Mouse (Mus musculus): Measurements from ENCODE around the gene Gm10160. TPM values are rescaled to one million over a fixed set of nuclear protein-coding genes. Genes with fewer than 3 reads are reported as not detected.

The Gm10160 gene
- polyA plus RNA-seq, 1 experiment, result not detected

DNA sequence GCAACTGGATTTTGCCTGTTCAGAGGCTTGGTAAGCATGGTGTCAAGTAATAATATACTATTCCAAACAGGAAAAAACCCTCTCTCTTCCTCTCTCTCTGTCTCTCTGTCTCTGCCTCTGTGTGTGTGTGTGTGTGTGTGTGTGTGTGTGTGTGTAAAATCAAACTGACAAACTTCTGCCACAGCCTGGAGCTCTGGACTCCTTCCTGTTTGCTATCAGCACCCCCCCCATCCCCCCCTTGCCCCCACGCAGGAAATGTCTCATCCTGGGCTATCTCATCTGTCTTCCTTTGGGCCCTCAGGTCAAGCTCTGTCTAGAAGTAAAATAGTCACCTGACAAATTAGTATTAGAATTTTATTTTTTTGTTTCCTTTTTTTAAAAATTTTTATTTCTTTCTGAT lies 18.2 kb upstream of the Gm10160 start:
- H3K27me3 ChIP-seq (replicated peaks), result peaks cover 3% of the 10 kb centered on the region
- peaks cover 56% of the 10 kb centered on the region for H3K36me3 ChIP-seq (replicated peaks; ENCODE audit: low read length)
- no peak for TF ChIP-seq FLI1 (IDR thresholded peaks at IDR 0.05; ENCODE audit: low read length)
- no peak for TF ChIP-seq GATA1 (IDR thresholded peaks at IDR 0.05; ENCODE audit: borderline replicate concordance, low read length)
- H3K4me3 ChIP-seq (replicated peaks), result no peak overlapping the region
- no peaks in the 10 kb centered on the region for H3K9me3 ChIP-seq
- H3K4me1 ChIP-seq, result peaks cover 33% of the 10 kb centered on the region

DNA sequence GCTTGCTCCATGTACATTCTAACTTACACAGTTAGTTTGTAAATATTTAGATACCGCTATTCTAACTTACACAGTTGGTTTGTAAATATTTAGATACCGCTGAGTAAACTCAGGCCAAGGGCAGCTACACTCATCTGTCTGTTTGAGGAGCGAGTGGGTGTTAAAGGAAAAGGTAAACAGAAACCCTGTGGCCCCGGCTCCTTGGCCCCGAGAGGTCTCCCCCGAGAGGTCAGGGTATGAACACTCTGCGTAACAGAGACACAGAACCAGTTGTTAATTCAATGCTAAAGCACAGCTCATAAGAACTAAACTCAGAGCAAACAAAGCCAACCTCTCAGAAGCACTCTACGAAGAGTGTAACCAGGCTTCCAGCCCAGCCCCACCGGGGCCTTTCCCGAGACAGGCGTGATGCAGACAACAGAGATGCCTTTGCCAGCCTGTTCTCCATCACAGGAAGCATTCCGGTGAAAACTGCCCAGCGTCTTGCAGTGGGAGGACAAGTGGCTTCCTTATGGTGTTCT lies 17.0 kb upstream of the Gm10160 start:
- no peaks in the 10 kb centered on the region for H3K27me3 ChIP-seq (replicated peaks)

DNA sequence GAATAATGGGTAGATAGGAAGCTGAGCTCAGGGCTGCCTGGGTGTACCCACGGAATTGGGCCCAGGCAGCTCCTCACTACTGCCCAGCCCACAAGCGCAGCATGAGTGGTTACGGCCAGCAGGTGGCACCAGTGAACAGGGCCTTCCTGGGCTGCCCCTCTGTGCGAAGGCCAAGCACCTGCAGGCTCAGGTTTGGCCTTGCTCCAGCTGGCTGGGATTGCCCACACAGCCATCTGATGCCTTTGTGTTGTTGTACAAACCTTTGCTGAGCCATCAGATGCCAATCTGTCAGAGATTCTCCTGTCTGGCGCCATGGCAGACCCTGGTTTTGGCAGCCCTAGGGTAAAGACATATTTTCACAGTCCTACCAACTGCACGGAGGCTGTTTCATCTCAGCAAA lies 12.6 kb upstream of the Gm10160 start:
- Histone ChIP-seq H3K9me3 (no peaks in the 10 kb centered on the region), H3K4me3 (replicated peaks) (no peak overlapping the region), H3K27me3 (replicated peaks) (no peaks in the 10 kb centered on the region), H3K36me3 (replicated peaks; ENCODE audit: low read length) (peaks cover 71% of the 10 kb centered on the region), H3K4me1 (peaks cover 50% of the 10 kb centered on the region)
- no peak for TF ChIP-seq FLI1 (IDR thresholded peaks at IDR 0.05; ENCODE audit: low read length)
- no peak for TF ChIP-seq GATA1 (IDR thresholded peaks at IDR 0.05; ENCODE audit: borderline replicate concordance, low read length)

More for the DNA sequence above, 17.0 kb upstream of the Gm10160 start:
- H3K36me3 ChIP-seq (replicated peaks; ENCODE audit: low read length), result peaks cover 56% of the 10 kb centered on the region
- H3K4me3 ChIP-seq (replicated peaks), result no peak overlapping the region
- H3K9me3 ChIP-seq, result no peaks in the 10 kb centered on the region
- no peak for TF ChIP-seq FLI1 (IDR thresholded peaks at IDR 0.05; ENCODE audit: low read length)
- TF ChIP-seq GATA1 (IDR thresholded peaks at IDR 0.05; ENCODE audit: borderline replicate concordance, low read length), result no peak
- peaks cover 41% of the 10 kb centered on the region for H3K4me1 ChIP-seq

DNA sequence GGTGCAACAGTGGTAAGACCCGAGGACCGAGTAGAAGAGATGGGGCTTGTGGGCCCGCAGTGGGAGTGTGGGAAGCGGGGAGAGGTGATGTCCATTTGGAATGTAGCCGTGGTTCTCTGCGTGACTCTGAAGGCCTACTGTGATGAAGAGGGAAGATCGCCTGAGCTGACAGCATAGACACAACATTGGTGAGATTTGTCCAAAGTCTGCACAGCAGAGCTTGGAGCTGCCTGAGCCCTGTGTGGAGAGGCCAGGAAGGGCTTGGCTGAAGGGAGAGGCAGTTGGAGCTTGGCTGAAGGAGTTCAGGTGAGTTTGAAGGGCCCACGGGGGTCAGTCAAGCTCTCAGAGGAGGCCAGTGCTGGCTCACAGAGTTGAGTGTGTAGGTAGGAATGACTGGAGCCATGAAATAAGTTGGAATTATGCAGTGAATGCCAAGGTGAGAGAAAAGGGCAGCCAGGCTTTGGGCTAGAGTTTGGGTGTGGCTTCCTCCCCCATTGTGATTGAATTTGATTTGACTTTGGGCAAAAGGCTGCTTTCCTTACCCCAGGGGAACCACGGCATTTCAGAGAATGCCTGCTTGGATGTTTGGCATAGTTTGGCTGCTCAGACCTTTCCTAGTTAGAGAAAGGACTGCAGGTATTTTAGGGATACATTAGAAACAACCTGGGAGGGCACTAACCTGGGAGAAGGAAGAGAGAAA lies 11.8 kb upstream of the Gm10160 start:
- Histone ChIP-seq H3K4me1 (peaks cover 52% of the 10 kb centered on the region), H3K36me3 (replicated peaks; ENCODE audit: low read length) (peaks cover 67% of the 10 kb centered on the region)

DNA sequence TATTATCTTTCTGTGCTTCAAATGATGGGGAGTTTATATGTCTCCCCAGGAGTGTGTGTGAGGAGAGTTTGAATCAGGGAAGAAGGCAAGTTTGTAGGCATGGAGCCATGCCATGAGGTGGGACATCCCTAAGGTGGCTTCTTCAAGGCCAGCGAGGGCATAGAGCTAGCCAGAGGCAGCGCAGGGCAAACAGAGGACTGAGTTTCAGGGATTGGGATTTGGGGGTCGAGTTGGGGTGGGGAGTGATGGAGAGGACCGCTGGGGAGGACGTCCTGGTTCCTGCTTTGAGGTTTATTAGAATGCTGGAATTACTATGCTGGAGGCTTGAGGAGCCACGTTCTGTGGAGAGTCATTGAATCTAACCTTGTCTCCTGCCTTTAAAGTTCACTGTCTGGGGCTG lies 10.3 kb upstream of the Gm10160 start:
- H3K27me3 ChIP-seq (replicated peaks), result peaks cover 6% of the 10 kb centered on the region

More for the DNA sequence above, 11.8 kb upstream of the Gm10160 start:
- Histone ChIP-seq H3K27me3 (replicated peaks) (peaks cover 2% of the 10 kb centered on the region), H3K4me3 (replicated peaks) (no peak overlapping the region), H3K9me3 (no peaks in the 10 kb centered on the region)
- TF ChIP-seq FLI1 (IDR thresholded peaks at IDR 0.05; ENCODE audit: low read length) (no peak), GATA1 (IDR thresholded peaks at IDR 0.05; ENCODE audit: borderline replicate concordance, low read length) (no peak)

DNA sequence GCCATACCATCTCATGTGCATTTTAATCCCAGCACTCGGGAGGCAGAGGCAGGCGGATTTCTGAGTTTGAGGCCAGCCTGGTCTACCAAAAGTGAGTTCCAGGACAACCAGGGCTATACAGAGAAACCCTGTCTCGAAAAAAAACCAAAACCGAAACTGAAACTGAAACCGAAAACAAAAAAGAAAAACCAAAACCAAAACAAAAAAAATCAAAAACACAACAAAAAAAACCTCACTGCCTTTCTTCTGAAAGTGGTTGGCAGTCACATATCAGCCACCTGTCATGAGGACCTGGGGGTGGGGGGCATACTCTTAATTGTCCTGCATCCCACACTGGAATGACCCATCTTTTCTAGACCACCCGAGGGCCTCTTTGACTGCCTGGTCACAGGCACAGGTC lies 9.0 kb upstream of the Gm10160 start:
- Histone ChIP-seq H3K36me3 (replicated peaks; ENCODE audit: low read length) (peaks cover 42% of the 10 kb centered on the region), H3K4me3 (replicated peaks) (no peak overlapping the region), H3K9me3 (no peaks in the 10 kb centered on the region), H3K4me1 (peaks cover 73% of the 10 kb centered on the region), H3K27me3 (replicated peaks) (peaks cover 14% of the 10 kb centered on the region)
- TF ChIP-seq FLI1 (IDR thresholded peaks at IDR 0.05; ENCODE audit: low read length) (no peak), GATA1 (IDR thresholded peaks at IDR 0.05; ENCODE audit: borderline replicate concordance, low read length) (no peak)

More for the DNA sequence above, 10.3 kb upstream of the Gm10160 start:
- Histone ChIP-seq H3K36me3 (replicated peaks; ENCODE audit: low read length) (peaks cover 52% of the 10 kb centered on the region), H3K4me1 (peaks cover 67% of the 10 kb centered on the region), H3K4me3 (replicated peaks) (no peak overlapping the region), H3K9me3 (no peaks in the 10 kb centered on the region)
- TF ChIP-seq FLI1 (IDR thresholded peaks at IDR 0.05; ENCODE audit: low read length) (no peak), GATA1 (IDR thresholded peaks at IDR 0.05; ENCODE audit: borderline replicate concordance, low read length) (no peak)

DNA sequence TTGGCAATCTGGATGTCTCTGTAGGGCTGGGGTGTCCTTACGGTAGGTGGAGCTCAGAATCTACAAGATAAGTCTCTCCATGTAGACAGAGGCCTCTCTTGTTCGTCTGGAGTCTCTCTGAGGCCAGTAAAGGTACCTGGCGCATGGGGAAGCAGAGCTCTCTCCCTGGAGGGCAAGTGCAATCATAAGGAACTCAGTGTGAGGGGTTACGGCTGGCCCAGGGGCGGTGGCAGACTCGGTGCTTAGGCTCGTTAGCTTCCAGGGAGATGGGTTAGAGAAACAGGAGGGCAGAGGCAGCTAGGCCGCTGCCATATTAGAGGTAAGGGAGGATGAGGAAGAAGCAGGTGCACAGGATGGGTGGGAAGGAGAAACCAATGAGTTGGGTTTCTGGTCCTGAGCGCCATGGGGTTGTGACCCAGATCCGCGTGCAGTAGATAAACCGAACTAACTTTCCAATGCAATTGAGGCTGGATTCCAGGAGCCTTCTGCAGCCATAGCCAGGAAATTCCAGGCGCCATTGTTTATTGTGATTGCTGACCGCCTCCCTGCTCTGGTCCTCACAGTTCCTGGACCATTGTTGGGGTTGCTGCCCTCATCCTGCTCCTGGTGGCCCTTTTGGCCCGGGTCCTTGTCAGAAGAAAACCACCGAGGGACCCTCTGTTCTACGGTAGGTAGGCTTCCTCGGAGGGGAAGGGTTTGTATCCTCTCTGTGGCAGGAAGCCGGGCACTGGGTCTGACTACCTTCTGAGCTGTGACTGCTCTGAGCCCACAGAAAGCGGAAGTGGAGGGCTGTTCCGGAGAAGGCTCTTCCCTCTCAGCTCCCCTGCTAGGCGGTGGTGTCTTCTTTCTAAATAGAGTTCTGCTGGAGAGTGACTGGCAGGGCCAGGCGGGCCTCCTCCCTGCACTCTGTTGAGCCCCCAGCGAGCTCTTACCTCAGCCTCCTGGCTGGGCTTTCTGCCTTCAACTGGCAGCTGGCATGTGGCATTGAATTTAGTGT lies 7.3 kb upstream of the Gm10160 start:
- H3K36me3 ChIP-seq (replicated peaks; ENCODE audit: low read length), result peaks cover 27% of the 10 kb centered on the region
- peaks cover 72% of the 10 kb centered on the region for H3K4me1 ChIP-seq
- H3K27me3 ChIP-seq (replicated peaks), result peaks cover 30% of the 10 kb centered on the region
- no peak for TF ChIP-seq FLI1 (IDR thresholded peaks at IDR 0.05; ENCODE audit: low read length)
- no peak for TF ChIP-seq GATA1 (IDR thresholded peaks at IDR 0.05; ENCODE audit: borderline replicate concordance, low read length)
- H3K9me3 ChIP-seq, result no peaks in the 10 kb centered on the region
- H3K4me3 ChIP-seq (replicated peaks), result peak overlapping the region; percentile 78

DNA sequence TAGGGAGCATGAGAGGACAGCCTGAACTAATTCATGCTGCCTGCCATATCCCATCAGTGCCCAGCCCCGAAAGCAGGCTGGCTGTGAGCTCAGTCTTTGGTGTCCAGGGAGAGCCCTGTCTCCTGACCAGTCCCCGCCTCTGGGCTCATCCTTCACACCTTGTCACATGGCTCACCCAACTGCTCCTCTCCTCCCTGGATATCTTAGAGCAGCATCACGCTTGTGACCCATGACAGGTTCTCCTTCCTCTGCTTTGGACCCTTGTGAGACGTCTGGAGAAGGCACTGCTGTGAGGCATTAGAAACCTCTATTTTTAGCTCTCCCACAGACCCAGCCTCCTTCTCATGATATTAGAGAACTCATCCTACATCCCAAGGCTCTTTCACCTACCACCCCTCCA lies 6.3 kb upstream of the Gm10160 start:
- H3K9me3 ChIP-seq, result no peaks in the 10 kb centered on the region
- peaks cover 68% of the 10 kb centered on the region for H3K4me1 ChIP-seq
- peak overlapping the region; percentile 30 for H3K4me3 ChIP-seq (replicated peaks)
- H3K27me3 ChIP-seq (replicated peaks), result peaks cover 40% of the 10 kb centered on the region
- peaks cover 20% of the 10 kb centered on the region for H3K36me3 ChIP-seq (replicated peaks; ENCODE audit: low read length)
- no peak for TF ChIP-seq FLI1 (IDR thresholded peaks at IDR 0.05; ENCODE audit: low read length)
- TF ChIP-seq GATA1 (IDR thresholded peaks at IDR 0.05; ENCODE audit: borderline replicate concordance, low read length), result no peak

DNA sequence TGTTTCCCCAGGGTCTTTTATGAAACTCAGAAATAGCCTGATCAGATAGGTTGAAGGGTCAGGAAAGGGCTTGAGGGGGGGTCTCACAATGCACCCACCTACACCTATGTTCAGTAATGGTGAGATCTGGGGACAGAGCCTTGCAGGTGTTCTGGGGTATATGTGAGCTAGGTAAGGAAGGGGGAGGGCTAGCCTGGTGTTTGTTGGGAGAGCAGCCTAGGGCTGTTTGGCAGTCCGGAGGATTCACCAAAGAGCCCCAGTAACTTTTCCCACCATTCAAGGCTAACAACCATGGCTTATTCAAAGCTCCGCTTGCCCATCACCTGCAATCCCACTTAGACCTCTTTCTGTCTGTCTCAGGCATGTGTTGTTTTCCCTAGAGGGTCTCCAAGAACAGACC lies 5.9 kb upstream of the Gm10160 start:
- TF ChIP-seq GATA1 (IDR thresholded peaks at IDR 0.05; ENCODE audit: borderline replicate concordance, low read length) (no peak), FLI1 (IDR thresholded peaks at IDR 0.05; ENCODE audit: low read length) (no peak)
- Histone ChIP-seq H3K27me3 (replicated peaks) (peaks cover 45% of the 10 kb centered on the region), H3K4me1 (peaks cover 68% of the 10 kb centered on the region), H3K9me3 (no peaks in the 10 kb centered on the region), H3K36me3 (replicated peaks; ENCODE audit: low read length) (peaks cover 15% of the 10 kb centered on the region), H3K4me3 (replicated peaks) (no peak overlapping the region)

Measured in megakaryocyte, embryonic 14.5 days (primary cell).